Mouse (Mus musculus) brain, embryonic 14.5 days (tissue): ENCODE data around the gene Scn3a. TPM values are rescaled to one million over a fixed set of nuclear protein-coding genes. Genes with fewer than 3 reads are reported as not detected.
"Not testable (repeated sequence)": the region's sequence is repeated elsewhere in the genome, so short reads cannot be mapped to it uniquely, and the experiment has no call there.

Experiments
- DNase-seq: peaks from one replicate; pipeline ENCODE4 v3.0.0-alpha.2; 2011; ENCODE audit warnings: low read depth
- CTCF ChIP-seq: fragments of 200-500 bp; IDR thresholded peaks from 2 replicates; pipeline ENCODE4 v1.5.1; 2012; ENCODE audit warnings: inconsistent platforms, mild to moderate bottlenecking, moderate library complexity, borderline replicate concordance; ENCODE audit not compliant: insufficient read depth, insufficient read length; ENCODE audit errors: extremely low read depth
- POLR2A ChIP-seq: fragments of 200-500 bp; IDR thresholded peaks from 2 replicates; pipeline ENCODE4 v1.6.1; 2012; ENCODE audit warnings: mild to moderate bottlenecking, inconsistent platforms, borderline replicate concordance; ENCODE audit not compliant: poor library complexity, insufficient read depth, insufficient read length, severe bottlenecking; ENCODE audit errors: extremely low read depth
- polyA plus RNA-seq: library from polyadenylated mRNA; depleted of rRNA; stranded (reverse); fragments of >200 nt; gene quantifications from 2 replicates; pipeline ENCODE4 v1.2.3, GENCODE M21; 2012

The Scn3a gene
- polyA plus RNA-seq, 1 experiment, result 55.8 TPM

DNA sequence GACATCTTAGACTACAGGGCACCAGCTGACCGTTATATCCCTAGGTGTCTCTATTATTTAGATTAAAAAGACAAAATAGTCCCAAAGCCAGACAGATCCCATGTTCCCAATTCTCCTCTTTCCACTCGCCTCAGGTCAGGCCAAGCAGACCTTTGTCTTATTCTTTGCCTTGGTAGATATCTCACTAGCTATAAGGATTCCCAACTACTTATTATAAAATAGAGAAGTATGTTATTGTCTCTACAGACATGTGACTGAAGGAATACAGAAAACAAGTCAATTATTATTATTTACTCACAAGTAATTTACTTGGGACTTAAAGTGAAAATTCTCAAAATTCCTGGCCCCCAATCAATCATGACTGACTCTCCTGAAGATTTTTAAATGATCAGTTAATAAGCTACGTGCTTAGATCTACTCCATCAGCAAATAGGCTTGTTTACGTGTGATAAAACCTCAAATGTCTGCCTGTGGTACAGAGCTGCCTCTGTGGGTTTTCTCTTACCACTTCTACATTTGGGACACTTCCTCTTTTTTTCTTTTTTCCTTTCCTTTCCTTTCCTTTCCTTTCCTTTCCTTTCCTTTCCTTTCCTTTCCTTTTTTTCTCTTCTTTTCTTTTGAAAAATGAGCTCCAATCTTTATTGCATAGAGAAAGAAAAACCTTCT lies 86.3 kb downstream of the Scn3a start:
- TF ChIP-seq POLR2A (no peak), CTCF (no peak)
- DNase-seq, result no peak

DNA sequence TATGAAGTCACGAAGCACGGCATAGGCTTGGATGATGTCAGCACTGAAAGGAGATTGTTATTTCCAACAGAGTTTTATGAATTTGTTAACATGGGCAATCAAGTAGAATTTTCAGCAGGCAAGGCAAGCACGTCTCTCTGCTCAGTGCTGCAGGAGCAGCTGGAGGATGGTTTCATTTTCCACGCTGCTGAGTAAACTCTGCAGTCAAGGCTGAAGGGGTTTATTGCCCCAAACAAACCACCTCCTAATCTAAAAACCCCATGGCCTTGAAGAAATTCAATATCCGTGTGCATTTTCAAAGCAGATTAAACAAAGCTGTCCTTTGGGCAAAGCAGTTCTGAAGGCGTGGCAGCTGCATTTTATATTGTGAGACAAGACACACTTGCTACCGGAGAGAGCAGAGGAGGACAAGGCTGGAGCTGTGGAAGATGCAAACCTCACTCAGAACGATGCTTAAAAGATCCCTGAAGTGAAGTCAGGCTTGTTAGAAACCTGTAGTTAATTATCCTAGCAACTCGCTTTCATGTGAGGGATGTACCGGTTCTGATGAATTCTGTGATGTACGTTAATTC lies 96.0 kb downstream of the Scn3a start:
- TF ChIP-seq CTCF, result no peak
- TF ChIP-seq POLR2A, result no peak
- DNase-seq, result peak; percentile 57

DNA sequence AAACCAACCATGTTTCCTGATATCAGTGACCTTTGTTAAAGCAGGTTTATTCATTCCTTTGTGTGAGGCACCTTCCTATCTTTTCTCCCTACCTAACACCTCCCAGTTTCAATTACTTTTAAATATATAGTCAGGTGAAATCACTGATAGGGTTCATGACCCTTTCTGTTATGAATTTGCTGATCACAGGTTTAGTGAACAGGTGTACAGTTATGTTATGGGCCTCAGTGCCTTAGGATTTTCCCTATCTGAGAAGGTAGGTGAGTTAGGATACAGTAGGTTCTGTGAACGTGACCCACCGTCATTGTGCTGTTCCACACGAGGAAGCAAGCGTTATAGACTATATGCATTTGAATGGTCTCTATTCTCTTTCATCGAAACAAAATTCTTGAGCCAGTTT lies 101.7 kb downstream of the Scn3a start:
- DNase-seq, result no peak
- TF ChIP-seq POLR2A, result no peak
- no peak for TF ChIP-seq CTCF

DNA sequence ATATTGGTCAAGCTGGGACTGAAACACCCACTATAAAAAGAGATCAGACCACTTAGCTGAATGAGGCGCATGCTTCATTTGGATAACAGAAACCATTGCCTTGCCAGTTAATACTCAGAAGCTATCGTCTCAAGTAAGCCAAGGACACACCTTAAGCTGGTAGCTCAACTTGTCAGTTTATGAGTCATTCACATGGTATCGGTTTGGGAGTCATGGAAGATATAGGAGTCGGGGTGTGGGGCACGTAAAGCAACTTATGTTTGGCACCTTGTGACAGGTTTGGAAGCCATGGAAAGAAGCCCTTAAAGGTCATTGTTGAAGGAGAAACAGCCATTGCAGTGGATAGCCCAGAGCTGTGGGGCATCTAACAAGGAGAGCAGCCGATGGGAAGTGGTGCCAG lies 113.7 kb downstream of the Scn3a start:
- TF ChIP-seq CTCF (no peak), POLR2A (no peak)

DNA sequence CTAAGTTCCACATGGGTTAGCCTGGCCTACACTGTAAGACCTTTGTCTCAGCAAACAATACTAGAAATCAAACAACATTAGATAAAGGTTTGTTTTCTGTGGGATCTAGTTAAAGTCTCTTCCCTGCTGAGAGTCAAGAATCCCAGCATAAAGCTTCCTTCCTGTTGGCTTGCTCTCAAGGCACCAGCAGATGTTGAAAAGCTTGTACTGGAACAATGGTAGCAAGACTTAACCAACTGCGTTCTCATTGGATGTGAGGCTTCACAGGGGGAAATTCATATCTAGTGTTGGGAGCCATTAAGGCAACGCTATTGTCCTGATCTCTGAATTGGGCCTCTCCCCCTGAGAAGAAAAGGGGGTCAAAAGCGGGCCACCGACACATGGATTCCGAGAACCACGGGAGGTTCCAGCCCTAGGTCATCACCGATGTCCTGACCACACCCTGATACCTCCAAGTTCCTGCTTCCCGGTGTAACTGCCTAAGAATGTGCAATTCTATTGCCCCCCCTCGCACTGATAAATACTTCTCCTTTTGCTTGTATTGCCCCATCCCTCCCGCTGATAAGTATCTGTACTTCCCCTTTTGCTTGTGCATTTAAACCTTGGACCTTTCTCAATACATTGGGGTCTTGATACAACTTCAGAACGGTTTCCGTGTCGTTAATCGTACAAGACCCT lies 115.9 kb downstream of the Scn3a start:
- DNase-seq, result not testable (repeated sequence)

More for the DNA sequence above, 113.7 kb downstream of the Scn3a start:
- DNase-seq, result no peak

DNA sequence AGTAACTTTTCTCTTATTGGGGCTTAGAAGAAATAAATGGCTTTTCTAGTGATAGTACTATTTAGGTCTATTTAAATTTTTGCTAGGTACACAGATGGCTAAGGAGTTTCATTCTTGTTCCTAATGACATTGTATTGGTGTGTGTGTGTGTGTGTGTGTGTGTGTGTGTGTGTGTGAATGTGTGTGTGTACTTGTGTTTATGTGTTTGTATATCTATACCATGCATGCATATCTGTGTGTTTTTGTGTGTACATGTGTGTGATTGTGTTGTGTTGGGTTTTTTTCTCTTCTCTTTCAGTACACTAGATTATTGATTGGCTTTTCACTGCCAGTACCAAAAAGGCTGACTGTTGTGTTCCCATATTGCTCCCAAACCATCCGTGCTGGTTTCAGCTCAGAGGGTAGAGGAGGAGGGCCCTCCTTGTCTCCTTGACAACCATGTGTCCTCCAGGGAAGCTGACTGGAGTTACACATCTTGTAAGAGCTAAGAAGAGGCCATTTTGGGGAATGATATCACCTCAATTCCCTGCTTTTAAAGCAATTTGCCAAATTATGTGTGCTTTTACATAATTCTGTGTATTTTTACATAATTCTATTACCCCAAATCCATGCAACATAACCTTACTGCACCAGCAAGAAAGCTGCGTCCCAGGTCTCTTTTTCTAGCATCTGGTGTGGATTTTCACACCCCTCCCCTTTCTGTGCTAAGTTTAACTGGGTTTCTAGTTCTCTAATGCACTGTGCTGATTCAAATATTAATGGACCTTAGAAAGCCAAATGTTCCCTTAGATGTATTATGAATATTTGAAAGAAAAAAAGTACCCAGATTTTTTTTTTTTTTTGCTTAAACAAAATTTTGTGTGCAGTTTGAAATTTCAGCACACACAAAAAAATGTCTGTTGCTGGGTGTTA lies 116.7 kb downstream of the Scn3a start:
- TF ChIP-seq CTCF, result no peak
- no peak for TF ChIP-seq POLR2A
- DNase-seq, result peak; percentile 70

DNA sequence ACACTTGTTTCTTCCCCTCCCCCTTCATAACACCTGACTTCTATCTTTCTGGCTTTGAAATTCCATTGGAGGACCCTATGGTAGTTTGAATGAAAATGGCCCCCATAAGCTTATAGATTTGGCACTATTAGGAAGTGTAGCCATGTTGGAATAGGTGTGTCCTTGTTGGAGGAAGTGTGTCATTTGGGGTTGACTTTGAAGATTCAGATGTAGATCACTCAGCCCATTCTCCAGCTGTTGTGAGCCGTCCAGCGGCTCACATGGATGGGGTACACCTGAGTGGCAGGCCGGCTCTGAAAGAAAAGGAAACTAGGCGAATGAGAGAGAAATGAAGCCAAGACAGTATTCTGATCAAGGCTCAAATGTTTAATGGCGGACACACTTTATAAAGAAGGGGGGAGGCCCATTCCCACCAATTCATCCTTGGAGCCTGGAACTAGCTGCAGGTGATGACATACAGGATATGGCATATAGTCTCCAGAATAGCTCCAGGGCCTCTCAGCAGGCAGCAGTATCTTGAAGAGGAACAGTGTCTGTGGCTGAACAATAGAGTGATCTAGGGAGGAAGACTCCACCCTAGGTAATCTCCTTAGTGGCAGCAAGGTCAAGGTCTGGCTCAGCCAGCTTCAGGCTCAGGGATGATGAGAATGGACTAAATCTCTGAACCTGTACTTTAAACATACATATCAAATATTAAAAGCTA lies 118.2 kb downstream of the Scn3a start:
- TF ChIP-seq POLR2A, result no peak
- TF ChIP-seq CTCF, result no peak

DNA sequence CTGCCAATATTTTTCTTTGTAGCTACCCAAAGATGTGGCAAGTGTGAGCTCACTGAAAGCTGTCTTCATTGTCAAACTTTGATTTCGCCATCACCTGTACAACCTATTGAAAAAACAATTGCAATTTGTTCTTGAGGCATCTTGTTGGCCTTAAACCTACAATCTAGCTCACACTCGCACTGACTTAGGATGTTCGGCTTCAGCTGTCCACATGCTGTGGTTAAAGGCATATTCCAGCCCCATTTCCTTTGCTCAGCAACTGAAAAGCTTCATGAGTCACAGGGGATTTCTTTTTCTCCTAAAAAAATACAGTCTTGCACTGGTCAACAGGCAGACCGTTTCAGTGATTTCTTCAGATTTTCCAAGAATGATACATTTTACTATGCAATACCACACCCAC lies 124.3 kb downstream of the Scn3a start:
- DNase-seq, result no peak
- TF ChIP-seq CTCF, result no peak
- no peak for TF ChIP-seq POLR2A

More for the DNA sequence above, 118.2 kb downstream of the Scn3a start:
- DNase-seq, result no peak

DNA sequence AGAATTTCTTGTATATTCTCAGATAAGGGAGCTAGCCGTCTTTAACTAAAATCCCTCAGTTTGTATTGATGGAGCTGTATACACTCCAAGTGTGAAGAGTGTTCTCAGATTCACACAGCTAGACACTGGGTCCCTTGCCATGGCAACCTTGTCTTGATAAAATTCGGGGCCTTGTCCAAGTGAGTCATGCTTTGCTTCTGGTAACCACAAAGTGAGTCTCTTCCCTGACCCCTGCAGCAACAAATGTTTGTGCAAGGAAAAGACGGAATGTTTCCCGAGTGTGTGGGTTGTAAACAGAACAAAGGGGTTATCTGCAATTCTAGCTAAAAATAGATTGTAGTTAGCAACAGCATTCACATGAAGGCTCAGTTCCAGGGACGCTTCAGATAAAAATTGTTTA lies 125.9 kb downstream of the Scn3a start:
- peak; percentile 31 for DNase-seq
- TF ChIP-seq CTCF (no peak), POLR2A (no peak)

DNA sequence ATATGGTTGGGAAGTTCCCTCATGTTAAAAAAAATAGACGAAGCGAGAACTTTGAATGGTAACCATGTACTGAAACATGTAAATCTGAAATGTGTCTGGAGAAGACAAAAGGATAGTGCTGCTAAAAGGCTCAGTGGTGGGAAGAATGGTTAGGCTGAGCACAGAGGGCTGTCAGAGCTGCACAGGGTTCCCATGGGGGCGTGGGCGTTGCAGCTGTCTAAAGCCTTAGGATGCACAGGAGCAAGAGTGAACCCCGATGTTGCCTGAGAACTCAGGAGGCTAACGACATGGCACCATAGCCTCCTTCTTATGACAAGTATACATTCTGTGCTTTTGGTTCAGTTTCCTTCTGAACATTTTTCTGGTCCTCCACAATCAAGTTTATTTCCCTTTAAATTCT lies 126.3 kb downstream of the Scn3a start:
- no peak for TF ChIP-seq POLR2A
- TF ChIP-seq CTCF, result no peak
- DNase-seq, result peak; percentile 10

DNA sequence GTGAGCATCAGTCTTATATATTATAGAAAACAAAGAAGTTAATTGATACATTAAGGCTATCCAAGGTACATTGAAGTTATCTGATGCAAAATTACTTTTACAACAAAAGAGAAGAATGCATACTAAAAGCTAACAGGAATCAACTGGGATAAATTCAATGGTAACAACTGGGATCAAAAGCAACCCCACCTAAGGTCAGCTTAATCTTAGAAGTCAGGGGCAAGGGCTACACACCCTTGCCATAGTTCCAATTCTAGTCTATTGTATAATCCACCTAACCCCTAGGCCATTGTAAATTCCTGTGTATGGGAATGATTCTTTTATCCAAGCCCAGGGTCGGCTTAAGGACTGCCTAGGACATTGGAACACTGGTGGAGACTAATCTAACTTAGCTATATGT lies 130.5 kb downstream of the Scn3a start:
- TF ChIP-seq CTCF, result no peak
- no peak for TF ChIP-seq POLR2A
- no peak for DNase-seq
